8 mouse cellular contexts compared by ENCODE assay signal in genomic region chr4:98758012-98758821, GRCm38 (mm10). TPM values are rescaled to one million over a fixed set of nuclear protein-coding genes. Genes with fewer than 3 reads are reported as not detected.
DNase-seq lines count a peak whose midpoint lies in the region; ATAC-seq lines count a peak whose summit lies in the region.
"Had no signal": no experiment of that assay in that cellular context is flagged by ENCODE, and none has a peak within 500 bp of the region (broad histone marks: within the 10 kb centered on the region; RNA-seq: fewer than 3 reads in every experiment).

No protein-coding gene starts in this region.

- H3K9ac ChIP-seq in forebrain, embryonic 14.5 days (ENCODE audit: low read length), result no peak overlapping the region
- H3K9ac ChIP-seq: liver, embryonic 14.5 days had no signal

- intact Hi-C loops in left cerebral cortex, postnatal 14 days (cut with DNase I), result no loop called here
- intact Hi-C loops in gastrocnemius, postnatal 36 days (cut with DNase I), result no loop called here

- H3K4me1 ChIP-seq in forebrain, embryonic 14.5 days (ENCODE audit: control insufficient read depth, insufficient read depth, low read length), result no peaks in the 10 kb centered on the region
- no peaks in the 10 kb centered on the region for H3K4me1 ChIP-seq in limb, embryonic 10.5 days

- no peaks in the 10 kb centered on the region for H3K27me3 ChIP-seq in forebrain, embryonic 14.5 days (replicated peaks; ENCODE audit: control insufficient read depth, insufficient read depth, low read length)
- no peaks in the 10 kb centered on the region for H3K27me3 ChIP-seq in limb, embryonic 10.5 days (ENCODE audit: low read depth, poor library complexity, severe bottlenecking)

- DNase-seq in left cerebral cortex, postnatal 14 days (ENCODE audit: low spot score in 2 of 2), result peak; percentile 5 to 23
- DNase-seq in left cerebral cortex, adult 8-10 months (ENCODE audit: low spot score in 2 of 2), result no peak
- DNase-seq in forebrain, embryonic 14.5 days (ENCODE audit: low spot score), result peak; percentile 75
- DNase-seq in limb, embryonic 10.5 days (ENCODE audit: low spot score), result no peak
- peak; percentile 51 for DNase-seq in retina, postnatal 1 day
- DNase-seq in adrenal gland, postnatal 4 days (ENCODE audit: low spot score in 2 of 2), result no peak
- no peak for DNase-seq in gastrocnemius, postnatal 36 days

- WGBS in forebrain, embryonic 14.5 days, result 35% methylated on average over 4 of the region's 4 CpGs
- WGBS in limb, embryonic 10.5 days, result 69% methylated on average over 4 of the region's 4 CpGs

- no peak overlapping the region for H3K4me3 ChIP-seq in forebrain, embryonic 14.5 days (ENCODE audit: low read depth, low read length)
- H3K4me3 ChIP-seq in limb, embryonic 10.5 days, result no peak overlapping the region

- no peaks in the 10 kb centered on the region for H3K9me3 ChIP-seq in forebrain, embryonic 14.5 days (replicated peaks; ENCODE audit: control insufficient read depth, low read length)
- no peaks in the 10 kb centered on the region for H3K9me3 ChIP-seq in limb, embryonic 10.5 days (replicated peaks)

- no peak overlapping the region for H3K27ac ChIP-seq in forebrain, embryonic 14.5 days (ENCODE audit: low read depth, low read length)
- H3K27ac ChIP-seq in limb, embryonic 10.5 days, result 0 out of 2 replicates have a peak overlapping the region, but pooled peaks have one; percentile 26
- H3K27ac ChIP-seq: liver, embryonic 14.5 days had no signal

- H3K4me2 ChIP-seq in forebrain, embryonic 14.5 days (ENCODE audit: low read length), result no peak overlapping the region

- peak; percentile 92 for ATAC-seq in forebrain, embryonic 14.5 days

- H3K36me3 ChIP-seq in forebrain, embryonic 14.5 days (ENCODE audit: control insufficient read depth, insufficient read depth, low read length), result no peaks in the 10 kb centered on the region
- peaks cover 71% of the 10 kb centered on the region for H3K36me3 ChIP-seq in limb, embryonic 10.5 days

RNA-seq across cellular contexts. Expression of gene L1td1, which starts 31.7 kb away (rescaled TPM):
- under 1 TPM in 1 of 2 experiments, not detected in 1; 0.33 TPM for total RNA-seq in left cerebral cortex, postnatal 14 days (2021)
- total RNA-seq in left cerebral cortex, adult 8-10 months (2022), result under 1 TPM in 2 of 4 experiments, not detected in 2; 0.14 to 0.15 TPM
- 0.14 TPM in 1 of 2 replicates, not detected in the other for polyA plus RNA-seq in forebrain, embryonic 14.5 days (2014; fragmentation: Nextera tagmentation; extraction: Ambion mirVana)
- 0.61 TPM in 1 of 2 replicates, not detected in the other for polyA plus RNA-seq in limb, embryonic 10.5 days (2016; fragmentation: Nextera tagmentation; extraction: Ambion mirVana)
- not detected for total RNA-seq in adrenal gland, postnatal 4 days (2021)
- not detected for total RNA-seq in gastrocnemius, postnatal 36 days (2021)
- polyA plus RNA-seq: liver, embryonic 14.5 days had no signal

RNA-seq across cellular contexts. Expression of gene Kank4, which starts 59.1 kb away (rescaled TPM):
- 1 to 10 TPM; 2.6 to 2.8 TPM for total RNA-seq in left cerebral cortex, postnatal 14 days (2021)
- total RNA-seq in left cerebral cortex, adult 8-10 months (2022), result 1 to 10 TPM; 3.9 to 4.4 (median 4.3) TPM
- polyA plus RNA-seq in forebrain, embryonic 14.5 days (2014; fragmentation: Nextera tagmentation; extraction: Ambion mirVana), result 0.30 and 0.36 TPM in 2 replicates
- 1.7 and 2.5 TPM in 2 replicates for polyA plus RNA-seq in limb, embryonic 10.5 days (2016; fragmentation: Nextera tagmentation; extraction: Ambion mirVana)
- total RNA-seq in adrenal gland, postnatal 4 days (2021), result 1 to 10 TPM; 3.9 to 5.6 TPM
- 1 to 10 TPM in 1 of 2 experiments, under 1 TPM in 1; 0.87 to 1.4 TPM for total RNA-seq in gastrocnemius, postnatal 36 days (2021)

Comparison
In these comparisons a context has a peak if more than half of its experiments do, and no peak if none do; other contexts are left out.
1. DNase-seq: peak in left cerebral cortex, postnatal 14 days (2 of 2), forebrain, embryonic 14.5 days (single experiment) and retina, postnatal 1 day (single experiment); none in left cerebral cortex, adult 8-10 months (0 of 2), limb, embryonic 10.5 days (single experiment), adrenal gland, postnatal 4 days (0 of 2) and gastrocnemius, postnatal 36 days (0 of 2).